Mouse (Mus musculus): ENCODE results near the gene Lnpep. TPM values are rescaled to one million over a fixed set of nuclear protein-coding genes. Genes with fewer than 3 reads are reported as not detected.
"Not testable (repeated sequence)": the region's sequence is repeated elsewhere in the genome, so short reads cannot be mapped to it uniquely, and the experiment has no call there.

The Lnpep gene
- polyA plus RNA-seq (2015; fragmentation: Nextera tagmentation; extraction: Ambion mirVana): 3.2 and 3.6 TPM in 2 replicates

- peaks cover 33% of the 10 kb centered on the region for H3K4me1 ChIP-seq (replicated peaks)
- no peaks in the 10 kb centered on the region for H3K36me3 ChIP-seq
- peak within 1 kb of the TSS; percentile 99 for H3K27ac ChIP-seq
- H3K9ac ChIP-seq: peak within 1 kb of the TSS; percentile 95
- DNase-seq (peak; percentile 83), ATAC-seq (ENCODE audit: low read depth) (peak; percentile 87)
- WGBS (ENCODE audit: insufficient replicate concordance): under 1% methylated on average over 44 of the region's 44 CpGs
- no peaks in the 10 kb centered on the region for H3K27me3 ChIP-seq
- peak within 1 kb of the TSS; percentile 97 for H3K4me3 ChIP-seq (replicated peaks)
- H3K9me3 ChIP-seq (replicated peaks): no peaks in the 10 kb centered on the region
- peak within 1 kb of the TSS; percentile 98 for H3K4me2 ChIP-seq
Observed at GRCm38 (mm10) chr17:17624957-17625586, at the start of gene Lnpep. Lnpep (minus strand) TSS chr17:17625050.

GRCm38 (mm10) chr17:17655829-17656176, 31.0 kb upstream of the Lnpep start:
- ATAC-seq (ENCODE audit: low read depth) (no peak), DNase-seq (no peak)
- H3K9ac ChIP-seq: no peak overlapping the region
- WGBS (ENCODE audit: insufficient replicate concordance): 24% methylated on average over 2 of the region's 2 CpGs
- H3K9me3 ChIP-seq (replicated peaks): no peaks in the 10 kb centered on the region
- H3K4me2 ChIP-seq: no peak overlapping the region
- no peaks in the 10 kb centered on the region for H3K36me3 ChIP-seq
- no peak overlapping the region for H3K27ac ChIP-seq
- H3K4me1 ChIP-seq (replicated peaks): no peaks in the 10 kb centered on the region
- H3K4me3 ChIP-seq (replicated peaks): no peak overlapping the region
- H3K27me3 ChIP-seq: no peaks in the 10 kb centered on the region

DNA sequence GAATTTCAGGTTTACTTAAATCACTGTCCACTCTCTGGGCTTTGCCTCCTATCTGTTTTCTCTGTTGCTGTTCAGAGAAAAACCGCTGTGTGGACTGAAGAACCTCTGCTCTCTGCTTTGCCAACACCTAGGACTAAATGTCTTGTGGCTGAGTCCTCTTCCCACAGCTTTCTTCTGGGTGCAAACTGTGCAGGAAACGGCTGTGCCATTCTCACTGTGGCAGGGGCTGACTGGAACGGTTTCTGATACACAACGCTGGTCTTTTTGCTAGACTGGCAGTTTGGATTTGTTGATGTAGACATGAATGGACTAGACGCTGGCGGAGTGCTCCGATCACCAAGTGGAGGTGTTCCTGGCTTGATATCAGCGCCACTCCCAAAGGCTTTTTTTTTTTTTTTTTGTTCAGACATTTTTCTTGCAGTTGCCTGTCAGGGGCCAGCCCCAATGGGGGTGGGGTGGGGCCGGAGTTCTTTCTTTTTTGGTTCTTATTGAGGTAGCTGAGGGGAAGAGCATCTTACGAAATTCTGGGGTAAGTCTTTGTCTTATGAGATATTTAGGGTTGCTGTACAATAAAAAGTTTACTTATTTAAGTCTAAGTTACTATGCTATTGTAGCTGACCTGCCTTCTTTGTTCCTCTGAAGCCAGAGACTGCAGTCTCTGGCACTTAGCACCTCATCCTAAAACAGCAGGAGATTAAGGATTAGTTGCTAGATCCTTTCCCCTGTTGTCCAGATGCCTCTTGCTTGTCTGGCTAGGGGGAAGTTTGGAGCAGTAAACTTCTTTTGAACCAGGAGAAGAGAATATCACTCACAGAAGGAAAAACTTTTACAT, 30.4 kb upstream of the Lnpep start:
- Histone ChIP-seq H3K9me3 (replicated peaks) (no peaks in the 10 kb centered on the region), H3K9ac (no peak overlapping the region), H3K36me3 (no peaks in the 10 kb centered on the region), H3K27ac (no peak overlapping the region), H3K4me1 (replicated peaks) (no peaks in the 10 kb centered on the region), H3K27me3 (no peaks in the 10 kb centered on the region), H3K4me3 (replicated peaks) (no peak overlapping the region), H3K4me2 (no peak overlapping the region)
- DNase-seq (no peak), ATAC-seq (ENCODE audit: low read depth) (no peak)
- 12% methylated on average over 10 of the region's 10 CpGs for WGBS (ENCODE audit: insufficient replicate concordance)

- Histone ChIP-seq H3K36me3 (no peaks in the 10 kb centered on the region), H3K4me1 (replicated peaks) (no peaks in the 10 kb centered on the region)
- no peak for ATAC-seq (ENCODE audit: low read depth)
Observed at GRCm38 (mm10) chr17:17652570-17652969, 27.7 kb upstream of the Lnpep start.

DNA sequence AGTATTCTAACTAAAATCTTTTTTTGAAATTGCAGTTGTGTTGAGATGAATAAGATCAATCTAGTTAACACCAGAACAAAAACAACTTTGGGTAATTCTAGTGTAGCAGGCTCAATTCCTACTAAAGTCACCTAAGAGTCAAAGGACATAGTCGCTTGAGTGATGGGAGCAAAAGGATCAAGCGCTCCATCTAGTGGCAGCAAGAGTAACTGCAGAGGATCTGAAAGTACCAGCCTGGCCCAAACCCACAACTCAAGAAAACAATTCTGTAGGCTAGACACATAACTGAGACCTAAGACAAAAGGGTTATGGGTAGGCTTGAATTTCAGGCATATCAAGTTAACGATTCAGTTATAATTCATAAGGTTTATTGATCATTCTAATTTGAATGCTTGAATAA, 20.9 kb upstream of the Lnpep start:
- under 1% methylated on average over 3 of the region's 3 CpGs for WGBS (ENCODE audit: insufficient replicate concordance)
- peak; percentile 55; the same call in 1 of the 2 replicates for ATAC-seq (ENCODE audit: low read depth)

More at GRCm38 (mm10) chr17:17652570-17652969, 27.7 kb upstream of the Lnpep start:
- H3K27ac ChIP-seq: no peak overlapping the region
- DNase-seq: no peak
- no peak overlapping the region for H3K4me3 ChIP-seq (replicated peaks)
- H3K9me3 ChIP-seq (replicated peaks): no peaks in the 10 kb centered on the region
- H3K9ac ChIP-seq: no peak overlapping the region
- H3K27me3 ChIP-seq: no peaks in the 10 kb centered on the region
- H3K4me2 ChIP-seq: no peak overlapping the region
- WGBS (ENCODE audit: insufficient replicate concordance): 34% methylated on average over 4 of the region's 4 CpGs

DNA sequence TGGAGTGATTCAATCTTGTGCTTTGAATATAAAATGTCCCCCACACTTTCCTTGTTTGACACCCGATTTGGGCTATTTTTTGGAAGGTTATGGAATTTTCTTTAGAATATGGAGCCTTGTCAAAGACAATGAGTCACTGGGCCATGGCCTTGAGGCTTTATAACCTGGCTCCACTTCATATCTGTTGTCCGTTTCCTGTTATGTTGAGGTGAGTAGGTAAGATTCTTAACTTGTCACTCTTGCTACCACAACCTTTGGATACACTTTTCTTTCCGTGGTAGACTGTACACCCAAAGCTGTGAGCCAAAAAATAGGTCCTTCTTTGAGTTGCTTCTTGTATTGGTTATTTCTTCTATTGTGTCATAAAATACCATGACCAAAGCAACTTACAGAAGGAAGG, 12.5 kb upstream of the Lnpep start:
- Histone ChIP-seq H3K36me3 (no peaks in the 10 kb centered on the region), H3K9me3 (replicated peaks) (no peaks in the 10 kb centered on the region), H3K27ac (no peak overlapping the region), H3K4me2 (no peak overlapping the region), H3K4me1 (replicated peaks) (no peaks in the 10 kb centered on the region), H3K4me3 (replicated peaks) (no peak overlapping the region), H3K9ac (no peak overlapping the region), H3K27me3 (no peaks in the 10 kb centered on the region)
- no peak for DNase-seq
- WGBS (ENCODE audit: insufficient replicate concordance): 54% methylated on average over 3 of the region's 3 CpGs
- ATAC-seq (ENCODE audit: low read depth): no peak

More for the DNA sequence above, 20.9 kb upstream of the Lnpep start:
- Histone ChIP-seq H3K27me3 (no peaks in the 10 kb centered on the region), H3K4me3 (replicated peaks) (no peak overlapping the region), H3K36me3 (no peaks in the 10 kb centered on the region), H3K9ac (no peak overlapping the region), H3K27ac (no peak overlapping the region), H3K9me3 (replicated peaks) (no peaks in the 10 kb centered on the region), H3K4me2 (no peak overlapping the region), H3K4me1 (replicated peaks) (no peaks in the 10 kb centered on the region)
- DNase-seq: no peak

- DNase-seq: no peak
- WGBS (ENCODE audit: insufficient replicate concordance): 20% methylated on average over 3 of the region's 3 CpGs
Observed at GRCm38 (mm10) chr17:17636147-17636546, 11.3 kb upstream of the Lnpep start.

DNA sequence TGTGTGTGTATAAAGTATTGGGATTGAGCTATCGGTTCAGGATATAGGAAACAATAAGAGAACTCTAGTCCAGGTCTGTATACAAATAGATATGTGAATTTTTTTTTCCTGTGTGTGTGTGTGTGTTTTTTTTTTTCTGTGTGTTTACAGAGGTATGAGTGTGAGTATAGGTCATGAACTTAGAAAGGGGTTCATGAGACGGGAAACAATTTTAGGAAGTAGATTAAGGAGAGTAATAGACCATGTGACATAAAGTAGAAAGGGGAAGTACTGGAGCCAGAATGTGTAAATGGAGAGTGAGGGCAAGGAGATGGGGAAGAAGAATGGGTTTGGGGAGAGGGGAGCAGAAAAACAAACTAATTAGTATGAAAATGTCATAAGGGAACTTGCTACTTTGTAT, 9.2 kb upstream of the Lnpep start:
- ATAC-seq (ENCODE audit: low read depth): no peak
- H3K4me1 ChIP-seq (replicated peaks): no peaks in the 10 kb centered on the region
- no peak overlapping the region for H3K9ac ChIP-seq
- H3K4me3 ChIP-seq (replicated peaks): no peak overlapping the region
- H3K27ac ChIP-seq: no peak overlapping the region
- WGBS (ENCODE audit: insufficient replicate concordance): 38% methylated on average over 2 of the region's 2 CpGs
- H3K27me3 ChIP-seq: no peaks in the 10 kb centered on the region
- DNase-seq: no peak
- H3K36me3 ChIP-seq: no peaks in the 10 kb centered on the region
- H3K9me3 ChIP-seq (replicated peaks): no peaks in the 10 kb centered on the region
- no peak overlapping the region for H3K4me2 ChIP-seq

More at GRCm38 (mm10) chr17:17636147-17636546, 11.3 kb upstream of the Lnpep start:
- no peaks in the 10 kb centered on the region for H3K27me3 ChIP-seq
- ATAC-seq (ENCODE audit: low read depth): no peak
- H3K9me3 ChIP-seq (replicated peaks): no peaks in the 10 kb centered on the region
- no peaks in the 10 kb centered on the region for H3K36me3 ChIP-seq
- no peak overlapping the region for H3K4me3 ChIP-seq (replicated peaks)
- H3K4me1 ChIP-seq (replicated peaks): no peaks in the 10 kb centered on the region
- H3K9ac ChIP-seq: no peak overlapping the region
- H3K4me2 ChIP-seq: no peak overlapping the region
- H3K27ac ChIP-seq: no peak overlapping the region

DNA sequence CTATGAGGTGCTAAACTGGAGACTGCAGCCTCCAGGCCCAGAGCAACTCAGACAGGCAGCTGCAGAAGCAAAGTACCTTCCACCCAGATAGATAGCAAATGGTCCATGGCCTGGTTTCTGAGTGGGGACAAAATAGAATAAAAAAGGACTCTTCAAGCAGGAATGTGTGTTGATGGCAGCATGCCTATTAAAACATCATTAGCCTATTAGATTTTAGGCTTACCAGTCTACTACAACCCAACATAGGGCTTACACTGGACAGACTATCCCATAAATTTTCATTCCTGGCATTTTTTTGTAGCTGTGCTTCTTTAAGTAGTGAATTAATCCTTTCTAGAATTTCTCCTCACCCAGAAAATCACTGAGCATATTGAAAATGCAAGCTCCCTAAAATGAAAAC, 7.1 kb upstream of the Lnpep start:
- Histone ChIP-seq H3K9ac (no peak overlapping the region), H3K27me3 (no peaks in the 10 kb centered on the region), H3K9me3 (replicated peaks) (no peaks in the 10 kb centered on the region), H3K4me2 (no peak overlapping the region), H3K4me3 (replicated peaks) (no peak overlapping the region), H3K4me1 (replicated peaks) (no peaks in the 10 kb centered on the region), H3K36me3 (no peaks in the 10 kb centered on the region), H3K27ac (no peak overlapping the region)
- DNase-seq: no peak
- no peak for ATAC-seq (ENCODE audit: low read depth)

DNA sequence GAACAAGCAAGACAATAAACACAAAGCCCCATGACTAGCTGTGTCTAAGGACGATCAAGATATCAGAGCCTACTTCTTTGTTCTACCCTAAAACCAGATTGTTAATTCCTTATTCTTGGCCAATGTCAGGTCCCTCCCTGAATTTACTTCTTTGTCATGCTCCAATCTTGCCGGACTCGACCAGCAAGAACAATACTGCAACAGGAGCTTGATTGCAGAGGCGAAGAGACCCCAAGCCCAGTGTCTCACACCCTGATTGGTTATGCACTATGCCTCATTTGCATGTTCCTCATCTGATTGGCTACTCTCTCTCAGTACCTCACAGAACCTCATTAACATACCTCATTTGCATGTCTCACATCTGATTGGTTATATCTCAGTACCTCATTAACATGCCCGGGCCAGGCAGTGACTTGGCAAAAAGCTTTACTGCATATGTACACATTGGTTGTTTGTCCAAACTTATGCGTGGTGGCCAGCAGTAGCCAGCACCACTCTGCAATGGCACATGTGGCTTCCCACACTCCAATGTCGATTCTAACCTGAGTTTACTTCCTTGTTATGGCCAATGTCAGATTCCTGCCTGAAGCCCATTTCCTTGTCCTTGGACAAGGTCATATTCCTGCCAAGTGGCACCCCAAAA, 3.5 kb upstream of the Lnpep start:
- not testable (repeated sequence) for H3K4me2 ChIP-seq; H3K27ac ChIP-seq; ATAC-seq (ENCODE audit: low read depth); H3K27me3 ChIP-seq; H3K36me3 ChIP-seq; H3K4me3 ChIP-seq (replicated peaks); H3K9me3 ChIP-seq (replicated peaks); H3K9ac ChIP-seq; DNase-seq
- 86% methylated on average over 7 of the region's 7 CpGs for WGBS (ENCODE audit: insufficient replicate concordance)
- H3K4me1 ChIP-seq (replicated peaks): peaks cover 15% of the 10 kb centered on the region

DNA sequence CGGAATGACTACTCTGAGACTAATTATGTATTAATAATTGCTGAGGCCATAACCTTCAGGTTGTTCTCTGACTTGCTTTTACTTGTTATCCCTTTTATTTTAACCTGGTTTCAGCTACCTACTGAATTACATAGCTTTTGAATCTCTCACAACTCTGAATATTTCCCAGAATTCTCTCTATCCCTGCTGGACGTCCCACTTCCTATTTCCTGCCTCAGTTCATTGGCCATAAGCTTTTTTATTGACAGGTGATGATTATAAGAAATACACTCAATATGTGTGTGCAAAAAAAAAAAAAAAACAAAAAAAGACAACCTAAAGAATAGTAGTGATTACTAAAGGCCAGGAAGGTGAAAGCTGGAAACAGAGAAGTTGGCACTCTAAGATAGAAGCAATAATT, 2.7 kb upstream of the Lnpep start:
- Histone ChIP-seq H3K9ac (no peak overlapping the region), H3K4me1 (replicated peaks) (peaks cover 20% of the 10 kb centered on the region), H3K36me3 (no peaks in the 10 kb centered on the region), H3K4me2 (no peak overlapping the region), H3K27ac (no peak overlapping the region), H3K4me3 (replicated peaks) (no peak overlapping the region), H3K27me3 (no peaks in the 10 kb centered on the region), H3K9me3 (replicated peaks) (no peaks in the 10 kb centered on the region)
- ATAC-seq (ENCODE audit: low read depth) (no peak), DNase-seq (no peak)
- 65% methylated on average over 2 of the region's 2 CpGs for WGBS (ENCODE audit: insufficient replicate concordance)
